Mouse (Mus musculus) effector memory CD4-positive, alpha-beta T cell, adult 7 months (primary cell): Measurements from ENCODE around the gene Chaf1b. TPM values are rescaled to one million over a fixed set of nuclear protein-coding genes. Genes with fewer than 3 reads are reported as not detected.

ENCODE experiments used
- polyA plus RNA-seq: library from polyadenylated mRNA; unstranded; fragments of 100-300 nt; shearing (Covaris generic); gene quantifications from one replicate; pipeline ENCODE4 v1.2.1, GENCODE M21; 2017

Gene Chaf1b
- 15.8 TPM for polyA plus RNA-seq

GRCm38 (mm10) chr16:93883423-93884085 lies at the start of gene Chaf1b:
Gene Chaf1b (plus strand): TSS chr16:93883901.

Other genes with a start within 250 kb of the Chaf1b start
- gene Cbr3, start 200.7 kb upstream of the Chaf1b start, polyA plus RNA-seq = 0.55 TPM
- 69.0 TPM for gene Dop1b, start 172.0 kb upstream of the Chaf1b start, polyA plus RNA-seq
- 69.3 TPM for gene Morc3, start 51.8 kb upstream of the Chaf1b start, polyA plus RNA-seq
- not detected for gene Cldn14, start 124.9 kb downstream of the Chaf1b start, polyA plus RNA-seq
- 0.28 TPM for gene Sim2, start 201.0 kb downstream of the Chaf1b start, polyA plus RNA-seq